Mouse (Mus musculus): ENCODE measurements around the gene Tspan15. TPM values are rescaled to one million over a fixed set of nuclear protein-coding genes. Genes with fewer than 3 reads are reported as not detected.

Gene Tspan15
- polyA plus RNA-seq, 1 experiment from 2014 or later = 8.5 TPM

- no peak overlapping the region for H3K9ac ChIP-seq (replicated peaks; ENCODE audit: low read depth, low read length)
- H3K27me3 ChIP-seq (ENCODE audit: control insufficient read depth, insufficient read depth, low read length) = peaks cover 54% of the 10 kb centered on the region
- no peak overlapping the region for H3K4me2 ChIP-seq (ENCODE audit: low read depth, low read length)
- ATAC-seq (ENCODE audit: low read depth) = no peak
- 3% methylated on average over 8 of the region's 8 CpGs for WGBS
- no peaks in the 10 kb centered on the region for H3K9me3 ChIP-seq (ENCODE audit: control insufficient read depth, low read length)
- H3K36me3 ChIP-seq (ENCODE audit: control insufficient read depth, insufficient read depth, low read length) = no peaks in the 10 kb centered on the region
- no peak overlapping the region for H3K4me3 ChIP-seq (ENCODE audit: low read depth, low read length)
- H3K27ac ChIP-seq (ENCODE audit: low read depth, low read length) = no peak overlapping the region
- peaks cover 9% of the 10 kb centered on the region; the same call in 1 of the 2 replicates for H3K4me1 ChIP-seq (ENCODE audit: control insufficient read depth, insufficient read depth, low read length)
Measured at GRCm38 (mm10) chr10:62135696-62136470, 95.2 kb downstream of the Tspan15 start.

Small RNA genes within 50 kb of the gene (microRNA-seq; reads per million reads assigned to microRNA genes)
- gene Mir7662 = not detected

Other genes starting within 250 kb of the Tspan15 start
- gene Neurog3, start 98.2 kb downstream of the Tspan15 start, polyA plus RNA-seq (2014; fragmentation: Nextera tagmentation; extraction: Ambion mirVana) = 0.16 and 0.68 TPM in 2 replicates
- 32.5 and 44.7 TPM in 2 replicates for gene Fam241b, start 87.3 kb downstream of the Tspan15 start, polyA plus RNA-seq (2014; fragmentation: Nextera tagmentation; extraction: Ambion mirVana)
- gene Tacr2, start 21.2 kb upstream of the Tspan15 start, polyA plus RNA-seq (2014; fragmentation: Nextera tagmentation; extraction: Ambion mirVana) = 0.46 TPM in 1 of 2 replicates, not detected in the other
- 79.7 and 99.9 TPM in 2 replicates for gene Hk1, start 148.7 kb upstream of the Tspan15 start, polyA plus RNA-seq (2014; fragmentation: Nextera tagmentation; extraction: Ambion mirVana)
- 0.24 and 0.28 TPM in 2 replicates for gene Hkdc1, start 191.2 kb upstream of the Tspan15 start, polyA plus RNA-seq (2014; fragmentation: Nextera tagmentation; extraction: Ambion mirVana)
- 1.5 and 2.8 TPM in 2 replicates for gene 4930507D05Rik, start 218.2 kb upstream of the Tspan15 start, polyA plus RNA-seq (2014; fragmentation: Nextera tagmentation; extraction: Ambion mirVana)
- gene Supv3l1, start 218.5 kb upstream of the Tspan15 start, polyA plus RNA-seq (2014; fragmentation: Nextera tagmentation; extraction: Ambion mirVana) = 20.0 and 23.2 TPM in 2 replicates